Mouse (Mus musculus): ENCODE measurements around the gene Cdc6. TPM values are rescaled to one million over a fixed set of nuclear protein-coding genes. Genes with fewer than 3 reads are reported as not detected.

Cdc6 gene
- polyA plus RNA-seq, 1 experiment from 2014 or later, result 9.0 TPM

- no peak for TF ChIP-seq CTCF (IDR thresholded peaks at IDR 0.05)
- ChIA-PET CTCF (interaction anchor here (1.1 to 2.5 kb wide), 4 partner anchors 9 to 51 kb away, joined by 3 to 11 read pairs (median 8); no protein-coding TSS in a partner anchor), POLR2A (interaction anchor here (1.4 kb wide), 2 partner anchors 10 to 39 kb away, joined by 3 to 5 read pairs; no protein-coding TSS in a partner anchor)
- in situ Hi-C loops (cut with MboI; ENCODE audit: low pct_unique_long_range_greater_than_20kb), result loop anchor here (5.0 to 10.0 kb wide), 2 partner anchors 36 to 58 kb away; no protein-coding TSS in a partner anchor
- H3K27me3 ChIP-seq, result no peaks in the 10 kb centered on the region
- ATAC-seq, result no peak
- no peak for DNase-seq (ENCODE audit: low read depth, low spot score)
These were observed 65.3 kb downstream of the Cdc6 start for GRCm38 (mm10) chr11:98972801-98973360.

Other genes starting within 250 kb of the Cdc6 start
- gene Gsdma, start 243.4 kb upstream of the Cdc6 start, polyA plus RNA-seq (2021), result 0.06 TPM
- 161 TPM for gene Psmd3, start 225.2 kb upstream of the Cdc6 start, polyA plus RNA-seq (2021)
- 0.62 TPM for gene Csf3, start 206.5 kb upstream of the Cdc6 start, polyA plus RNA-seq (2021)
- gene Med24, start 178.4 kb upstream of the Cdc6 start, polyA plus RNA-seq (2021), result 47.2 TPM
- gene Thra, start 167.2 kb upstream of the Cdc6 start, polyA plus RNA-seq (2021), result 44.7 TPM
- gene Nr1d1, start 132.5 kb upstream of the Cdc6 start, polyA plus RNA-seq (2021), result 37.2 TPM
- gene Msl1, start 112.3 kb upstream of the Cdc6 start, polyA plus RNA-seq (2021), result 69.9 TPM
- 39.4 TPM for gene Casc3, start 102.9 kb upstream of the Cdc6 start, polyA plus RNA-seq (2021)
- gene Rapgefl1, start 71.0 kb upstream of the Cdc6 start, polyA plus RNA-seq (2021), result 2.8 TPM
- gene Wipf2, start 44.2 kb upstream of the Cdc6 start, polyA plus RNA-seq (2021), result 11.2 TPM
- 31.2 TPM for gene Rara, start 20.0 kb downstream of the Cdc6 start, polyA plus RNA-seq (2021)
- gene Gjd3, start 75.2 kb downstream of the Cdc6 start, polyA plus RNA-seq (2021), result 0.19 TPM
- 139 TPM for gene Top2a, start 116.4 kb downstream of the Cdc6 start, polyA plus RNA-seq (2021)
- gene Igfbp4, start 133.4 kb downstream of the Cdc6 start, polyA plus RNA-seq (2021), result 3.0 TPM
- gene Tns4, start 181.5 kb downstream of the Cdc6 start, polyA plus RNA-seq (2021), result not detected
- gene Ccr7, start 247.3 kb downstream of the Cdc6 start, polyA plus RNA-seq (2021), result 0.12 TPM

Data from Patski (cell line).